Mouse (Mus musculus) thymus, postnatal 10 days (tissue): Measurements from ENCODE around the gene Pmel.

ENCODE experiments used
- DNase-seq, 2 experiments: peaks; one replicate each; pipeline ENCODE4 v3.0.0; 2021; ENCODE audit warnings: low spot score in 2 of 2

The Pmel gene

DNA sequence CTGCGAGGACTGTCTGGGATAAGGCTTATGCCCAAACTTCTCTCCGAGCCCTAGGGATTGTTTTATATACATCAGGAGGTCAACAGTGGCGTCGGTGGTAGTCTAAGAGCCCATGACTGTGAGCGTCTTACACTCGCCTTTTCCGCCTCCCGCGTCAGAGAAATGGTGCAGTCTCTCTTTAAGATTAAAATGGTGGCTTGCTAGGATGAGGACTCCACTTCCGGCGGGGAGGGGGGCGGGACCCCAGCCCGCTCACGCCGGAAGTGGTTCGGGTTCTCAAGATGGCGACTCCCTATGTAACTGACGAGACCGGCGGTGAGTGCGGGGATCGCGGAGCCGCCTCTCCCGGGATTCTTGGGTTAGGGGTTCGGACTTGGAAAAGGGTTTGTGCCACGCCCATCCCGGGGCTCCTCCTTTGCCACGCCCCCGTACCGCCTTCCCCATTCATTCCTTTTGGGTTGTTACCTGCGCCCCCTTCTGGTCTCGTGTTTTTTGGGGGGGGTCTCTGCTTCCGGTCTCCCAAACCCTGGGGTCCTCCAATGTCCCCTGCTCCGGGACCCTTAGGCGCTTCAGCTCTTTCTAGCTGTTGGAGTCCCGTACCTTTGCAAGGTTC lies 44.4 kb downstream of the Pmel start:
- peak; percentile 76 to 81 for DNase-seq
